Mouse (Mus musculus) MEL (cell line): ENCODE measurements around the gene Fzd4. TPM values are rescaled to one million over a fixed set of nuclear protein-coding genes. Genes with fewer than 3 reads are reported as not detected.
A peak's percentile ranks its signal among the peaks of the same experiment; 100 is the strongest.

Source experiments
- DNase-seq: peaks from one replicate; pipeline ENCODE4 v3.0.0; 2011; ENCODE audit warnings: low read depth, low spot score
- H3K27ac ChIP-seq: 2 replicates; pipeline ENCODE4 v1.5.1; 2012; ENCODE audit warnings: low read depth, mild to moderate bottlenecking, control low read depth, low read length, moderate library complexity; ENCODE audit not compliant: control insufficient read depth
- H3K27me3 ChIP-seq, 2 experiments: fragments of 150-350 bp in 1 of 2; sonication (generic) in 1 of 2; 2 replicates each; pipeline ENCODE4 v1.6.1; 2012; ENCODE audit warnings: low read length in 2 of 2, mild to moderate bottlenecking in 2 of 2, improper control_type of control experiment in 1 of 2, moderate library complexity in 1 of 2; ENCODE audit not compliant: insufficient read depth in 2 of 2, control insufficient read depth in 1 of 2
- H3K36me3 ChIP-seq, 2 experiments: 2 replicates each; pipeline ENCODE4 v1.6.1; 2012 to 2014; ENCODE audit warnings: low read length in 2 of 2, improper control_type of control experiment in 1 of 2, inconsistent platforms in 1 of 2, mild to moderate bottlenecking in 1 of 2; ENCODE audit not compliant: insufficient read depth in 2 of 2, control insufficient read depth in 1 of 2
- H3K4me1 ChIP-seq, 2 experiments: fragments of 150-350 bp in 1 of 2; sonication (generic) in 1 of 2; 2 replicates each; pipeline ENCODE4 v1.6.1; 2012; ENCODE audit warnings: low read length in 2 of 2, improper control_type of control experiment in 1 of 2, mild to moderate bottlenecking in 1 of 2; ENCODE audit not compliant: insufficient read depth in 2 of 2, control insufficient read depth in 1 of 2
- H3K4me3 ChIP-seq, 2 experiments: fragments of 150-350 bp in 1 of 2; sonication (generic) in 1 of 2; 2 replicates each; pipeline ENCODE4 v1.5.1; 2012; ENCODE audit warnings: low read depth in 2 of 2, low read length in 2 of 2, mild to moderate bottlenecking in 2 of 2, moderate library complexity in 2 of 2, control low read depth in 1 of 2, improper control_type of control experiment in 1 of 2; ENCODE audit not compliant: control insufficient read depth in 1 of 2, insufficient read depth in 1 of 2
- H3K79me2 ChIP-seq: 2 replicates; pipeline ENCODE4 v1.6.1; 2012; ENCODE audit warnings: mild to moderate bottlenecking, low read length, moderate library complexity; ENCODE audit not compliant: control insufficient read depth, poor library complexity, insufficient read depth
- H3K9ac ChIP-seq: 2 replicates; pipeline ENCODE4 v1.6.1; 2012; ENCODE audit warnings: low read depth, mild to moderate bottlenecking, control low read depth, low read length, moderate library complexity; ENCODE audit not compliant: control insufficient read depth, poor library complexity, severe bottlenecking
- H3K9me3 ChIP-seq: fragments of 150-350 bp; sonication (generic); replicated peaks from 2 replicates; pipeline ENCODE4 v1.6.1; 2012; ENCODE audit warnings: mild to moderate bottlenecking, low read length, improper control_type of control experiment, moderate library complexity; ENCODE audit not compliant: insufficient read depth
- BHLHE40 ChIP-seq: IDR thresholded peaks from 2 replicates; pipeline ENCODE4 v1.6.1; 2012; ENCODE audit warnings: low read depth, mild to moderate bottlenecking, inconsistent platforms, low read length, improper control_type of control experiment, borderline replicate concordance
- CHD2 ChIP-seq: IDR thresholded peaks from 2 replicates; pipeline ENCODE4 v1.6.1; 2011; ENCODE audit warnings: low read length, improper control_type of control experiment
- CTCF ChIP-seq, 3 experiments: IDR thresholded peaks in 2 of 3; conservative IDR thresholded peaks in 1 of 3; 2 replicates each; pipeline ENCODE4 v1.5.1; 2011 to 2012; ENCODE audit warnings: low read length in 3 of 3, low read depth in 2 of 3, mild to moderate bottlenecking in 2 of 3, improper control_type of control experiment in 1 of 3, inconsistent platforms in 1 of 3, mixed read lengths in 1 of 3, moderate library complexity in 1 of 3; ENCODE audit not compliant: control insufficient read depth in 1 of 3, insufficient read depth in 1 of 3, poor library complexity in 1 of 3, severe bottlenecking in 1 of 3
- E2F4 ChIP-seq: IDR thresholded peaks from 2 replicates; pipeline ENCODE4 v1.6.1; 2011; ENCODE audit warnings: low read depth, low read length, improper control_type of control experiment, borderline replicate concordance
- ELF1 ChIP-seq: IDR thresholded peaks from 2 replicates; pipeline ENCODE4 v1.6.1; 2014; ENCODE audit warnings: low read depth, mild to moderate bottlenecking, inconsistent platforms, low read length, improper control_type of control experiment, moderate library complexity
- ETS1 ChIP-seq: IDR thresholded peaks from 2 replicates; pipeline ENCODE4 v1.6.1; 2012; ENCODE audit warnings: low read depth, mild to moderate bottlenecking, inconsistent platforms, low read length, improper control_type of control experiment, moderate library complexity
- GABPA ChIP-seq: IDR thresholded peaks from 2 replicates; pipeline ENCODE4 v1.6.1; 2012; ENCODE audit warnings: low read depth, mild to moderate bottlenecking, inconsistent platforms, low read length, improper control_type of control experiment, moderate library complexity
- GATA1 ChIP-seq: IDR thresholded peaks from 2 replicates; pipeline ENCODE4 v1.6.1; 2011; ENCODE audit warnings: low read depth, low read length, improper control_type of control experiment
- HCFC1 ChIP-seq: IDR thresholded peaks from 2 replicates; pipeline ENCODE4 v1.6.1; 2012; ENCODE audit warnings: low read depth, mild to moderate bottlenecking, inconsistent platforms, low read length, improper control_type of control experiment, moderate library complexity
- JUND ChIP-seq: IDR thresholded peaks from 2 replicates; pipeline ENCODE4 v1.6.1; 2011; ENCODE audit warnings: low read depth, mild to moderate bottlenecking, improper control_type of control experiment, low read length
- MAFK ChIP-seq: IDR thresholded peaks from 2 replicates; pipeline ENCODE4 v1.6.1; 2011; ENCODE audit warnings: low read depth, mild to moderate bottlenecking, low read length, improper control_type of control experiment, borderline replicate concordance
- MAX ChIP-seq: IDR thresholded peaks from 2 replicates; pipeline ENCODE4 v1.6.1; 2011; ENCODE audit warnings: low read length, improper control_type of control experiment
- MAZ ChIP-seq: IDR thresholded peaks from 2 replicates; pipeline ENCODE4 v1.6.1; 2012; ENCODE audit warnings: low read depth, mild to moderate bottlenecking, inconsistent platforms, low read length, improper control_type of control experiment
- MEF2A ChIP-seq: IDR thresholded peaks from 2 replicates; pipeline ENCODE4 v1.6.1; 2014; ENCODE audit warnings: low read depth, mild to moderate bottlenecking, inconsistent platforms, low read length, improper control_type of control experiment; ENCODE audit not compliant: poor library complexity, insufficient replicate concordance, severe bottlenecking; ENCODE audit errors: extremely low read depth
- MXI1 ChIP-seq: IDR thresholded peaks from 2 replicates; pipeline ENCODE4 v1.6.1; 2011; ENCODE audit warnings: mild to moderate bottlenecking, low read depth, low read length, improper control_type of control experiment
- MYB ChIP-seq: IDR thresholded peaks from 2 replicates; pipeline ENCODE4 v1.6.1; 2011; ENCODE audit warnings: mild to moderate bottlenecking, low read depth, low read length, improper control_type of control experiment
- MYC ChIP-seq: IDR thresholded peaks from 2 replicates; pipeline ENCODE4 v1.6.1; 2011; ENCODE audit warnings: low read depth, mild to moderate bottlenecking, low read length, improper control_type of control experiment, moderate library complexity
- NELFE ChIP-seq: IDR thresholded peaks from 2 replicates; pipeline ENCODE4 v1.6.1; 2011; ENCODE audit warnings: low read depth, low read length, improper control_type of control experiment
- POLR2AphosphoS2 ChIP-seq: IDR thresholded peaks from 2 replicates; pipeline ENCODE4 v1.6.1; 2011; ENCODE audit warnings: low read length, improper control_type of control experiment
- POLR2AphosphoS5 ChIP-seq: IDR thresholded peaks from 2 replicates; pipeline ENCODE4 v1.6.1; 2012; ENCODE audit warnings: low read depth, borderline replicate concordance, mild to moderate bottlenecking, inconsistent platforms, low read length, moderate library complexity, mixed read lengths
- RAD21 ChIP-seq: IDR thresholded peaks from 2 replicates; pipeline ENCODE4 v1.6.1; 2011; ENCODE audit warnings: mild to moderate bottlenecking, low read depth, low read length, improper control_type of control experiment
- SIN3A ChIP-seq: IDR thresholded peaks from 2 replicates; pipeline ENCODE4 v1.6.1; 2012; ENCODE audit warnings: low read length, improper control_type of control experiment, inconsistent platforms
- TBP ChIP-seq: IDR thresholded peaks from 2 replicates; pipeline ENCODE4 v1.8.0; 2011; ENCODE audit warnings: low read depth, low read length, improper control_type of control experiment
- TCF12 ChIP-seq: IDR thresholded peaks from 2 replicates; pipeline ENCODE4 v1.6.1; 2014; ENCODE audit warnings: low read depth, mild to moderate bottlenecking, inconsistent platforms, low read length, improper control_type of control experiment, moderate library complexity
- UBTF ChIP-seq: IDR thresholded peaks from 2 replicates; pipeline ENCODE4 v1.6.1; 2012; ENCODE audit warnings: low read depth, mild to moderate bottlenecking, inconsistent platforms, low read length, improper control_type of control experiment, moderate library complexity, borderline replicate concordance; ENCODE audit not compliant: insufficient read depth
- USF2 ChIP-seq, 2 experiments: IDR thresholded peaks; 2 replicates each; pipeline ENCODE4 v1.6.1; 2011 to 2012; ENCODE audit warnings: improper control_type of control experiment in 2 of 2, low read length in 2 of 2, borderline replicate concordance in 1 of 2, inconsistent platforms in 1 of 2, low read depth in 1 of 2, mild to moderate bottlenecking in 1 of 2; ENCODE audit not compliant: insufficient read depth in 1 of 2
- ZC3H11A ChIP-seq: IDR thresholded peaks from 2 replicates; pipeline ENCODE4 v1.6.1; 2012; ENCODE audit warnings: low read depth, mild to moderate bottlenecking, inconsistent platforms, low read length, improper control_type of control experiment
- ZKSCAN1 ChIP-seq: IDR thresholded peaks from 2 replicates; pipeline ENCODE4 v1.6.1; 2012; ENCODE audit warnings: low read depth, mild to moderate bottlenecking, inconsistent platforms, low read length, improper control_type of control experiment, moderate library complexity
- ZMIZ1 ChIP-seq: IDR thresholded peaks from 2 replicates; pipeline ENCODE4 v1.6.1; 2012; ENCODE audit warnings: low read depth, mild to moderate bottlenecking, inconsistent platforms, low read length, improper control_type of control experiment, moderate library complexity
- polyA plus RNA-seq, 2 experiments: library from polyadenylated mRNA; stranded (reverse) in 1 of 2; unstranded in 1 of 2; fragments of >175 nt in 1 of 2; fragments of >200 nt in 1 of 2; gene quantifications; 2 replicates each; pipeline versions ENCODE4 v1.2.1 to v1.2.4; 2012; ENCODE audit warnings: low replicate concordance in 2 of 2, low read depth in 1 of 2; ENCODE audit not compliant: insufficient read length in 2 of 2, insufficient read depth in 1 of 2, missing spikeins in 1 of 2
- total RNA-seq: library from RNA; depleted of rRNA; stranded (reverse); fragments of 300-350 nt; gene quantifications from 2 replicates; pipeline ENCODE4 v1.2.3, GENCODE M21; 2012

Fzd4 gene
- total and polyA plus RNA-seq, 3 experiments, result 0.08 to 1.1 TPM; not detected in 1

- no peak for TF ChIP-seq E2F4
- TF ChIP-seq NELFE, result no peak
- TF ChIP-seq MYB, result no peak
- Histone ChIP-seq H3K9me3 (no peaks in the 10 kb centered on the region), H3K27me3 (no peaks in the 10 kb centered on the region; a peak in 1 of 4 replicates), H3K9ac (no peak overlapping the region), H3K36me3 (peaks cover 0 to 14% of the 10 kb centered on the region in 2 experiments; a peak in 2 of 4 replicates), H3K4me3 (no peak overlapping the region), H3K4me1 (peaks cover 8 to 28% of the 10 kb centered on the region in 2 experiments; a peak in 3 of 4 replicates), H3K27ac (no peak overlapping the region), H3K79me2 (no peaks in the 10 kb centered on the region)
- DNase-seq, result no peak
Measured at GRCm38 (mm10) chr7:89418127-89418653, 14.0 kb downstream of the Fzd4 start.

DNA sequence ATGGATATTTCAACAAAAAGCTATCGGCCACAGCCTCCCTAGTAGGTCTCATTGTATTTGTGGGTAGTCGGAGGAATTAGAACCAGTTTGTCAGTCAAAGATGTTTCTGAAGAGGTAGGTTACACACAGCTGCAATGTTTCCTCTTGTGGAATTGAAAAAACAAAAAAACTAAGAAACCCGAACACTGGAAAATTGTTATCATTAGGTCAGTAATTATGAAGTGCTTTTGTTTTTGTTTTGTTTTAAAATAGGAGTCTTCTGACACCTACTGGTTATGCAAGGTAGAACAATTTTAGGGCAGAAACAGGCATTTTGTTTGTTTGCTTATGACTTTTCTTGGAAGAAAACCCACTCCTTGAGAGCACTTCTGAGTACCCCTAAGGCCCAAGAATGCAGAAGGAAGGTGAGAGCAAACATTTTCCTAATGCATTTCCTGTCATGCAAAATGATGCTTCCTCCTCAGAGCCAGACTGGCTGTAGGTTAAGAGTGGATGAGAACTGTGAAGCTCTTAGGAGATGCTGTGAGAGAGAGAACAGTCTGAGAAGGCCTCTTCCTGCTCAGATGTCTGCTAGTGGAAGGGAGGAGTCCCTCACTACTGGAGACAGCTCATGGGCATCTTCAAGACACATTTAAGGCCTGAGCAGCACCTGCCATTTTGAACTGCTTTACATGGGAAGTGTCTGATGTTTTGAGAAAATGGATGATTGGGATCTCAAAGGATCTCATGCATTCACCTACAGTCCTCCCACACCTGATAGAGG, 14.9 kb downstream of the Fzd4 start:
- peaks cover 5 to 24% of the 10 kb centered on the region in 2 experiments; a peak in 3 of 4 replicates for H3K4me1 ChIP-seq
- peaks cover 0 to 9% of the 10 kb centered on the region in 2 experiments; a peak in 2 of 4 replicates for H3K36me3 ChIP-seq
- no peak overlapping the region for H3K9ac ChIP-seq
- H3K4me3 ChIP-seq, result peak overlapping the region in 1 of 2 experiments; percentile 40; a peak in 1 of 4 replicates
- peak; percentile 56 for DNase-seq
- H3K27ac ChIP-seq, result no peak overlapping the region
- no peaks in the 10 kb centered on the region; a peak in 1 of 4 replicates for H3K27me3 ChIP-seq
- H3K9me3 ChIP-seq, result no peaks in the 10 kb centered on the region
- no peaks in the 10 kb centered on the region for H3K79me2 ChIP-seq
- no peak for TF ChIP-seq MYC
- no peak for TF ChIP-seq ELF1
- TF ChIP-seq E2F4, result no peak
- TF ChIP-seq CHD2, result no peak
- TF ChIP-seq NELFE, result no peak
- TF ChIP-seq SIN3A, result no peak
- TF ChIP-seq MAX, result no peak
- no peak for TF ChIP-seq JUND
- no peak for TF ChIP-seq GABPA
- no peak for TF ChIP-seq MXI1
- TF ChIP-seq UBTF, result no peak
- TF ChIP-seq GATA1, result no peak
- no peak for TF ChIP-seq HCFC1
- TF ChIP-seq POLR2AphosphoS5, result no peak
- TF ChIP-seq CTCF (IDR thresholded peaks at IDR 0.05 in 2 of 3, conservative IDR thresholded peaks at IDR 0.05 in 1 of 3; ENCODE audit: control insufficient read depth in 1 of 3, insufficient read depth in 1 of 3, low read depth in 2 of 3, low read length in 3 of 3, poor library complexity in 1 of 3, severe bottlenecking in 1 of 3), result peak; percentile 19 to 86 (median 41); a peak in 5 of 6 replicates
- TF ChIP-seq MEF2A, result no peak
- TF ChIP-seq POLR2AphosphoS2, result no peak
- TF ChIP-seq TCF12, result no peak
- peak; percentile 91 for TF ChIP-seq ZC3H11A
- TF ChIP-seq RAD21, result peak; percentile 96
- TF ChIP-seq BHLHE40, result no peak
- no peak for TF ChIP-seq USF2 (IDR thresholded peaks at IDR 0.05; ENCODE audit: borderline replicate concordance in 1 of 2, insufficient read depth in 1 of 2, low read depth in 1 of 2, low read length in 2 of 2)
- no peak for TF ChIP-seq ZKSCAN1
- no peak for TF ChIP-seq ZMIZ1
- no peak for TF ChIP-seq ETS1
- no peak for TF ChIP-seq MAZ
- no peak for TF ChIP-seq TBP
- TF ChIP-seq MAFK, result no peak
